Mouse (Mus musculus) liver, postnatal 0 days (tissue): ENCODE measurements around the gene Satb1.

ENCODE experiments used
- CTCF ChIP-seq: sonication (generic); IDR thresholded peaks from 2 replicates; pipeline ENCODE4 v1.5.1; 2016; ENCODE audit warnings: antibody characterized with exemption, low read depth
- EP300 ChIP-seq: IDR thresholded peaks from 2 replicates; pipeline ENCODE4 v1.6.1; 2016; ENCODE audit warnings: antibody characterized with exemption, low read depth, mild to moderate bottlenecking

- TF ChIP-seq CTCF (no peak), EP300 (no peak)
These were observed 47.0 kb downstream of the Satb1 start for GRCm38 (mm10) chr17:51786050-51786449.
